Mouse (Mus musculus) hematopoietic stem cell, adult 5-6 weeks (primary cell): Measurements from ENCODE around the gene Ankrd23. TPM values are rescaled to one million over a fixed set of nuclear protein-coding genes. Genes with fewer than 3 reads are reported as not detected.
A peak's percentile ranks its signal among the peaks of the same experiment; 100 is the strongest.

Experiments used
- ATAC-seq, 2 experiments: fragments of 125-278 bp in 1 of 2; replicated peaks in 1 of 2; 2 replicates each; pipeline ENCODE4 v1.8.0; 2016 to 2017; ENCODE audit warnings: inconsistent platforms in 2 of 2, mild to moderate bottlenecking in 2 of 2, moderate number of reproducible peaks in 2 of 2, low read depth in 1 of 2, moderate TSS enrichment in 1 of 2; ENCODE audit not compliant: low FRiP score in 2 of 2, poor library complexity in 2 of 2, severe bottlenecking in 2 of 2, insufficient read depth in 1 of 2, low TSS enrichment in 1 of 2
- total RNA-seq: library from RNA; stranded (forward); fragments of 172-1452, 232-1000 nt; gene quantifications from 2 replicates; pipeline ENCODE4 v1.2.3, GENCODE M21; 2017

Ankrd23 gene
- total RNA-seq, 1 experiment from 2014 or later: 8.9 TPM

GRCm38 (mm10) chr1:36531461-36531860 lies 5.2 kb downstream of the Ankrd23 start:
- ATAC-seq: no peak

GRCm38 (mm10) chr1:36530962-36531361 lies 5.7 kb downstream of the Ankrd23 start:
- no peak for ATAC-seq

GRCm38 (mm10) chr1:36530485-36530884 lies 6.2 kb downstream of the Ankrd23 start:
- no peak for ATAC-seq

- ATAC-seq: no peak
Measured at GRCm38 (mm10) chr1:36529875-36530274, 6.8 kb downstream of the Ankrd23 start.

- no peak for ATAC-seq
Measured at GRCm38 (mm10) chr1:36529274-36529673, 7.4 kb downstream of the Ankrd23 start.

GRCm38 (mm10) chr1:36528351-36528750 lies 8.3 kb downstream of the Ankrd23 start:
- no peak for ATAC-seq

GRCm38 (mm10) chr1:36526903-36527302 lies 9.8 kb downstream of the Ankrd23 start:
- ATAC-seq: no peak

- ATAC-seq: no peak
Measured at GRCm38 (mm10) chr1:36525774-36526173, 10.9 kb downstream of the Ankrd23 start.

GRCm38 (mm10) chr1:36524058-36524457 lies 12.6 kb downstream of the Ankrd23 start:
- no peak for ATAC-seq

- ATAC-seq: no peak
Measured at GRCm38 (mm10) chr1:36523332-36524013, 13.2 kb downstream of the Ankrd23 start.

GRCm38 (mm10) chr1:36522210-36522609 lies 14.5 kb downstream of the Ankrd23 start:
- no peak for ATAC-seq

GRCm38 (mm10) chr1:36519626-36520025 lies 17.1 kb downstream of the Ankrd23 start:
- no peak for ATAC-seq

- no peak for ATAC-seq
Measured at GRCm38 (mm10) chr1:36518259-36518658, 18.4 kb downstream of the Ankrd23 start.

- ATAC-seq: no peak
Measured at GRCm38 (mm10) chr1:36513718-36514117, 23.0 kb downstream of the Ankrd23 start.

GRCm38 (mm10) chr1:36513310-36513709 lies 23.4 kb downstream of the Ankrd23 start:
- no peak for ATAC-seq

GRCm38 (mm10) chr1:36512966-36513280 lies 23.8 kb downstream of the Ankrd23 start:
- ATAC-seq: no peak

- no peak; a peak in 1 of 4 replicates for ATAC-seq
Measured at GRCm38 (mm10) chr1:36512089-36512965, 24.4 kb downstream of the Ankrd23 start.

GRCm38 (mm10) chr1:36511289-36512021 lies 25.2 kb downstream of the Ankrd23 start, which contains the start of gene Cnnm3:
Gene Cnnm3, plus strand, starts transcription at chr1:36511867.
- peak; percentile 91 to 99 for ATAC-seq
